Mouse (Mus musculus) embryonic fibroblast, embryonic 13.5 days (primary cell): ENCODE results near the gene Tgm5.

ENCODE experiments used
- CTCF ChIP-seq: IDR thresholded peaks from 2 replicates; pipeline ENCODE4 v1.5.1; 2011; ENCODE audit warnings: mild to moderate bottlenecking, control low read depth, low read length, moderate library complexity, borderline replicate concordance; ENCODE audit not compliant: insufficient read depth
- POLR2A ChIP-seq: IDR thresholded peaks from 2 replicates; pipeline ENCODE4 v1.6.1; 2011; ENCODE audit warnings: low read depth, mild to moderate bottlenecking, control low read depth, low read length, moderate library complexity

- TF ChIP-seq POLR2A (no peak), CTCF (no peak)
Measured at GRCm38 (mm10) chr2:121036733-121037341, 48.8 kb downstream of the Tgm5 start, which contains the start of gene Epb42.
